Mouse (Mus musculus) heart, adult 9 months (tissue): ENCODE results near the gene Wdr95.
"Not testable (repeated sequence)": the region's sequence is repeated elsewhere in the genome, so short reads cannot be mapped to it uniquely, and the experiment has no call there.

ENCODE experiments used
- DNase-seq, 2 experiments: peaks; one replicate each; pipeline ENCODE4 v3.0.0; 2022; ENCODE audit warnings: low spot score in 2 of 2

The Wdr95 gene

DNA sequence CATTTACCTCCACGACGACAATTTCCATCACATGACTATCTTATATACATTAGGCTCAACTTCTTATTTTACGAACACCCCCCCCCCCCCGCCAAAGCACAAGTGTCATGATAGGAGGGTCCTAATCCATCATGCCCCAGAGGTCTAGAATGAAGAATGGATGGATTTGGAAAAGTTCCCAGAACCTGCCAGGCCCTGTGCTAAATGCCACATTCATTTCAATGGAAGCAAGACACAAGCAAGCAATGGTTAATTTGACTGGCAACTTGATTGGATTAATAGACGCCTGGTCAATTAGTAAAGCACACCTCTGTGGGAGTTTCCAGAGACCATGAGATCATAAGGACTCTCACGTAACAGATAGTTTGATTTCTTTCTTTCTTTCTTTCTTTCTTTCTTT is 11.4 kb upstream of the Wdr95 start:
- DNase-seq, result no peak

DNA sequence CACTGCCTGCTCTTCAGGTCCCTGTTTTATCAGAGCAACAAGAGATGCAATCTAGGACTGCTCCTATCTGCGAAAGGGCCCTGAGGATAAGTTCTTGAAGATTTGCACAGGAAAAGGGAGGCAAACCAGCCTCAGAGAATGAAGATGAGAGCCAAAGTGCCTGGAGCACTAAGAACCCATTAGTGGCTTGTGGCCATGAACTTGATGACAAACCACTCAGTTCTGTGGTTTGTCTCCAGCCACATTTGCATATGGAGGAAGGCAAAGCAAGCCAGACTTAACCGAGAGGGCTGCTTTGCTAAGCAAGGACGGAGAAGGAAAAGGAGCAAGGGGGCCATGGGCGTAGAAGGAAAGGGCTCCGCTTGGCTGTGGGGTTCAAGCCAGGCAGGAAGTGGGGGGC is 7.7 kb upstream of the Wdr95 start:
- no peak for DNase-seq

DNA sequence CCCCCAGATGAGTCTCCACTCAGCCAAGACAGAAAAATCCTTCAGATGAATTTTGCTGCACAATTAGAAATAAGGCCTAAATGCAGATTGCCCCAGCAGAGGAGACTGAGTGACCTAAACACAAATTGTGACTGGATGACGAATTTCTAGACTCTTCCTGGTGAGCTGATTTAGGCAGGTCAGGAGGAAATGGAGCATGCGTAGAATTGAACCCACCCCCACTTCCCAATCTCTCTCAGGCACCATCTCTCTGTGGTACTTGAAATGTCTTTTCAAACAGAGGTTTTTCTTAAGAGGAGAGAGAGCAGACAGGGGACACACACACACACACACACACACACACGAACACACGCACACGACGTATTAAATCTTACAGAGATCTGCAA is 4.6 kb upstream of the Wdr95 start:
- DNase-seq, result no peak

GRCm38 (mm10) chr5:149524242-149524858 is 4.1 kb upstream of the Wdr95 start:
- DNase-seq, result peak; percentile 82 to 84

DNA sequence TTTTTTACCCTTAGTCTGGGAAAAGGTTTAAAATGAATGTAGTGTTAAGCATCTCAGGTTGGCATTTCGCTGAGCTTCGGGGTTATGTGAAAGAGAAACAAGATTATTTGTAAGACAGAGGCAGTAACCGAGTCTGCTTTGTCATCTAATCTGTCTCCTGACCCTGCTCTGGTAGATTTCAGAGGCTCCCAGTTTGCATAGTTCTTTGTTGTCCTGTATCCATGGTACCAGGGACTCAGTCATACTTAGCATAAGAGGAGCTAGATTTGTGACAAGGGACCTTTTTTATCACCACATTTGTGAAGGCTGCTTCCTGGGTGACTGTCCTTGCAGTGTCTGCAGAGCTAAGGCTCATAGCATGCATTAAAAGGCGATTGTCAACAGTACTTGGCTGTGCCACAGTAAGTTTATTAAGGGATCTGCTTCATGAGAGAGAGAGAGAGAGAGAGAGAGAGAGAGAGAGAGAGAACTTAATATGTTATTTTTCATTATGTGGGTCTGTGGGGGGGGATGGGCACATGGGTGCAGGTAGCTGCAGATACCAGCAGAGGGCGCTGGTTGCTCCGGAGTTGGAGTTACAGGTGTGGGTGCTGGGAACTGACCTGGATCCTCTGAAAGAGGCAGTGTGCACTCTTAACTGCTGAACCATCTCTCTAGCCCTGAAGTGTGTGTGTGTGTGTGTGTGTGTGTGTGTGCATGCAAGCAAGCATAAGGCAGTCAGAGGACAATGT is 3.3 kb upstream of the Wdr95 start:
- no peak for DNase-seq

- peak; percentile 35 to 51 for DNase-seq
Observed at GRCm38 (mm10) chr5:149526467-149526951, 2.0 kb upstream of the Wdr95 start.

DNA sequence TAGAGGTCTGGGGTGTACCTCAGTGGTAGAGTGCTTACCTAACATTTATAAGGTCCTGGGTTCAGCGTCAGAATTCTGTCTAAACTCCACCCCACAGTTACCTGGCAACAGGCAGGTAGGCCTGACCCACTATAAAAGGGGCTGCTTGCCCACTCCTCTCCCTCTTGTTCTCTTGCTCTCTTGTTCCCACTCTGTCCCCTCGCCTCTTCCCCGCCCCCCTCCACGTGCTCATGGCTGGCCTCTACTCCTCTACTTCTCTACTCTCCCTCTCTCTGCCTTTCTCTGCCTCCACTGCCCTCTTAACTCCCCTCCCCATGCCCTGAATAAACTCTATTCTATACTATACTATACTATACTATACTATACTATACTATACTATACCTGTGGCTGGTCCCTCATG is 1.2 kb upstream of the Wdr95 start:
- DNase-seq, result not testable (repeated sequence)

DNA sequence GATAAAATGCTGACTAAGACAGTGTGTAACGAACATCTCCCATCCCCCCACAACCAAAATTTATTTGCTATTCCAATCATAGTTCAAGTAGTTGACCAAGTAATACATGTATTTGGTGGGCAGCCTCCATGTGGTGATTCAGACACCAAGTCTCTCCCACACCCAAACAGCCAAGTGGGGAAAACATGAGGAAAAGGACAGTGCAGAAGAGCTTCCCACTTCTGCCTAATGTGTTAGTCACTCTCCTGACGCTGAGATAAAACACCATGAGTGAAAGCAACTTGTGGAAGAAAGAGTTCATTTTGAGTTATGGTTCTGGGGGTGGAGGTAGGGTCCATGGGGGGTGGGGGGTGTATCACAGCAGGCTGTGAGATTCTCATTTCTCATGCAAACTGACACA is 5.4 kb downstream of the Wdr95 start:
- DNase-seq, result no peak

- no peak for DNase-seq
Observed at GRCm38 (mm10) chr5:149536005-149536404, 7.5 kb downstream of the Wdr95 start.

DNA sequence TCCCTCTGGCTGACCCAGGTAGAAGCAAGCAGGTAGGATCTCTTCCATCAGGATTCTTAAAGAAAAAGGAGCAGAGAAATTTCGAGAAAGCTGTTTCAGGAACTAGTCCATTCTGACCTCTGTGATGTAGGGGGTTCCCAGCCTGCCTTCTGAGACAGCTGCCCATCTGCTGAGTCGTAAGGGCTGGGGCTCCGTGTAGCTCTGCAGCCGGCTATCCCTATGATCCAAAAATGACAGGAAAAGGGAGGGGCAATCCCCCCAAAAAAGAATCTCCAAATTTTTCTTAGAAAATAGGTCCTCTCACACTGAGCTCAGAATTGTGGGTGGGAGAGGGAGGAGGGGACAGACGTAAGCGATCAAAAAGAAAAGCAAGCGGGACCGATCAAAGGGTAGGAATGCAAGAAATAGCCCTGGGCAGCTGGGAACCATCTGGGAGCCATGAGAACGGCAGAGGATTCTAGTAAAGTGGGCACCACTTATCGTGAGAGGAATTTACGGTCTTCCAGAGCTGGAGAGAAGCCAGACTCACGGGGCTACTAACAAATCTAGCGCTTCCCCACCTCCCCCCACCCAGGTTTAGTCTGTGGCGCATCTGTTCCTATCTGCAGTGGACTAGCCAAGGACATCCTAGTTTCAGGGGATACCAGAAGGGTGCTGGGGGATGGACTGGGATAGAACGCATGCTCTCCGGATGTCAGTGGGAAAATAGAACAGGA is 9.5 kb downstream of the Wdr95 start:
- no peak for DNase-seq

GRCm38 (mm10) chr5:149538531-149538930 is 10.1 kb downstream of the Wdr95 start:
- no peak for DNase-seq

DNA sequence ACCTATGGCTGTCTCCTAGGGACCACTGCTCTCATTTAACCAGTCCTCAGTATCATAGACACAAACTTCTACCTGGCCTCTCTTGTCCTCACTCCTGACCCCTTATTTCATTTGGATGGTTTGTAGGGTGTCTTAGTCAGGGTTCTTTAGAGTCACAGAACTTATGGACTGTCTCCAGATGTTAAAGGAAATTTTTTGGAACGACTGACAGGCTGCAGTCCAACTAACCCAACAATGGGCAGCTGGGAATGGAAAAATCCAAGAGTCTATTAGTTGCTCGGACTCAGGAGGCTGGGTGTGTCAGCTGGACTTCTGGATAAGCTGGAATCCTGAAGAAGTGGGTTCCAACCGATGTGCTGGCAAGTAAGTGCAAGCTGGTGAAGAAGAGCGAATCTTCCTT is 10.6 kb downstream of the Wdr95 start:
- peak in 1 of 2 experiments; percentile 22 for DNase-seq

DNA sequence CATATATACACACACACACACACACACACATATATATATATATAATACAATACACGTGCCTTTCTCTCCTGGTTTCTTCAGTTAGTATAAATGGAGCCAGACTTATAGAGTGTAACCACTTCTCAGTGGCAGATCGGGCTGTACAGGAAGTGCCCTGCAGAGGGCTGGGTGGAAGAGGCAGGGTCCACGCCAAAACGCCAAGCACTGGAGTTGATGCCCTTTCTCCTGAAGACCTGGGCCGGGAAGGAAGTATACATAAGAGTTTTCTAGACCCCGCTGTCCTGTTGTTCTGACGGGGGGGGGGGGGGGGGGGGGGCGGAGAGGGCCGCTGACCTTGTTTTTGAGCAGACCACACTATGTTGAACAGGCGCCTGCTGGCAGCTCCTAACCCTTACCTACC is 22.7 kb downstream of the Wdr95 start:
- DNase-seq, result no peak

- DNase-seq, result no peak
Observed at GRCm38 (mm10) chr5:149552742-149553141, 24.3 kb downstream of the Wdr95 start.

DNA sequence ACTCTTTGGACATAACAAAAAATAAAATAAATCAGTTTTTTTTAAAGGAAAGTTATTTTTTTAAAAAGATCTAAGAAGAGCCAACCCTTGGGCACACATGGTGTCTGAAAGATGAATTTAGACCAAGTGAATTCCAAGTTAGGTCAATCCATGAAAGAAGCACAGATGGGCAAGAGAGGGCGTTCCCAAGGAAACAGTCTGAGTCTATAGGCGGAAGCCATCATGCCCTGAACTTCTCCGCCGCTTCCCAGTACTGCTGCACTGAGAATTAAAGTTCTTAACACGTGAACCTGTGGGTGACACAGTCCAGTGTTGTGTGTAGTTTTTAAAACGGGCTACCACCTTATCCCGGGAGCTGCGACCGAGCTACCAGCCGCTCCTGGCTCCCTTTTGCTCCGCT is 24.9 kb downstream of the Wdr95 start:
- DNase-seq, result no peak

DNA sequence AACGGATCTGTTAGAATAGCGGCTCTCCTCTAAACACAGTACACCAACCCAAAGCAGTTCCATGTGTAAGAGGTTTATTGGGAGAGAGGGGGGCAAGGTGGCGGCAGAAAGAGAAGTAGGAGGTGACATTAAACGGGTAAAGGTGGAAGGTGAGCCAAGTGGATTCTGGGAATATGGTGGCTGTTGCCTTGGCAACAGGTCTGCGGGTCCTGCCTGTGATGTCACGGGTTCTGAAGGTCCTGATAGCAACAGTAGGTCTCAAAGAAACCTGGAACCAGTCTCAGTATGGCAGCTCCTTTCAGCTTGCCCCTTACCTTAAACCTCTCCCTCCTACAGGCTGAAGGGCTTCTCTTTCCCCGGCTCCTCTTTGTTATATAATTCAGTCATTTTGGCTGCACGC is 25.9 kb downstream of the Wdr95 start:
- no peak for DNase-seq

GRCm38 (mm10) chr5:149560903-149561588 is 32.6 kb downstream of the Wdr95 start:
- no peak for DNase-seq

GRCm38 (mm10) chr5:149566026-149566425 is 37.5 kb downstream of the Wdr95 start:
- no peak for DNase-seq

- peak; percentile 78 to 82 for DNase-seq
Observed at GRCm38 (mm10) chr5:149566957-149567356, 38.5 kb downstream of the Wdr95 start.

- DNase-seq, result peak; percentile 13 to 17
Observed at GRCm38 (mm10) chr5:149568993-149569392, 40.5 kb downstream of the Wdr95 start.

- no peak for DNase-seq
Observed at GRCm38 (mm10) chr5:149576977-149577376, 48.5 kb downstream of the Wdr95 start.

- no peak for DNase-seq
Observed at GRCm38 (mm10) chr5:149577449-149577848, 49.0 kb downstream of the Wdr95 start.
